Mouse (Mus musculus) liver, embryonic 14.5 days (tissue): ENCODE results near the gene Lfng. TPM values are rescaled to one million over a fixed set of nuclear protein-coding genes. Genes with fewer than 3 reads are reported as not detected.

Source experiments
- ATAC-seq: fragments of 200-750 bp; cut with Nextera tagmentation; 2 replicates; pipeline ENCODE4 v1.8.0; 2017; ENCODE audit warnings: moderate number of reproducible peaks, mild to moderate bottlenecking, moderate library complexity; ENCODE audit not compliant: insufficient read depth
- DNase-seq, 3 experiments: peaks; one replicate each; pipeline ENCODE4 v3.0.0-alpha.2; 2012 to 2013; ENCODE audit warnings: low read depth in 3 of 3, low spot score in 3 of 3
- H3K27ac ChIP-seq: fragments of 300-500 bp; sonication (generic); 2 replicates; pipeline ENCODE4 v1.5.1; 2014; ENCODE audit warnings: moderate library complexity, mild to moderate bottlenecking, control low read depth, inconsistent platforms
- H3K27me3 ChIP-seq: fragments of 300-500 bp; sonication (generic); 2 replicates; pipeline ENCODE4 v1.6.1; 2014; ENCODE audit warnings: mild to moderate bottlenecking, low read length, moderate library complexity; ENCODE audit not compliant: control insufficient read depth, insufficient read depth
- H3K36me3 ChIP-seq: fragments of 300-500 bp; sonication (generic); replicated peaks from 2 replicates; pipeline ENCODE4 v1.6.1; 2014; ENCODE audit warnings: low read depth; ENCODE audit not compliant: control insufficient read depth, insufficient read depth
- H3K4me1 ChIP-seq, 2 experiments: fragments of 200-500 bp in 1 of 2; fragments of 300-500 bp in 1 of 2; sonication (generic) in 1 of 2; replicated peaks; 2 replicates each; pipeline ENCODE4 v1.6.1; 2012 to 2014; ENCODE audit warnings: antibody characterized with exemption in 1 of 2, inconsistent platforms in 1 of 2, low read length in 1 of 2; ENCODE audit not compliant: control insufficient read depth in 2 of 2, insufficient read depth in 2 of 2
- H3K4me2 ChIP-seq: fragments of 300-500 bp; sonication (generic); 2 replicates; pipeline ENCODE4 v1.6.1; 2014; ENCODE audit warnings: low read depth, mild to moderate bottlenecking, control low read depth, moderate library complexity
- H3K4me3 ChIP-seq, 2 experiments: fragments of 200-500 bp in 1 of 2; fragments of 300-500 bp in 1 of 2; sonication (generic) in 1 of 2; 2 replicates each; pipeline ENCODE4 v1.5.1; 2012 to 2014; ENCODE audit warnings: low read depth in 2 of 2, low read length in 2 of 2, mild to moderate bottlenecking in 2 of 2, control low read depth in 1 of 2, inconsistent platforms in 1 of 2, moderate library complexity in 1 of 2; ENCODE audit not compliant: insufficient read depth in 1 of 2
- H3K9ac ChIP-seq: fragments of 300-500 bp; sonication (generic); replicated peaks from 2 replicates; pipeline ENCODE4 v1.6.1; 2014; ENCODE audit warnings: mild to moderate bottlenecking, control low read depth, moderate library complexity
- H3K9me3 ChIP-seq: fragments of 300-500 bp; sonication (generic); 2 replicates; pipeline ENCODE4 v1.6.1; 2016; ENCODE audit warnings: low read length, mixed read lengths; ENCODE audit not compliant: control insufficient read depth
- CTCF ChIP-seq: IDR thresholded peaks from 2 replicates; pipeline ENCODE4 v1.5.1; 2016; ENCODE audit warnings: antibody characterized with exemption, low read depth, control low read depth
- EP300 ChIP-seq: IDR thresholded peaks from 2 replicates; pipeline ENCODE4 v1.6.1; 2016; ENCODE audit warnings: antibody characterized with exemption, low read depth
- WGBS: fragments of 180-500 bp; shearing (Covaris S2); extraction: QIAGEN DNeasy Blood & Tissue Kit; methylation state at CpG from one replicate; pipeline ENCODE4 v1.1.7; 2014; ENCODE audit not compliant: insufficient replicate concordance; 5-methylcytosine and 5-hydroxymethylcytosine counted together
- polyA plus RNA-seq, 2 experiments: library from polyadenylated mRNA; depleted of rRNA in 1 of 2; stranded (reverse) in 1 of 2; unstranded in 1 of 2; fragments of >200 nt; fragmentation: Nextera tagmentation in 1 of 2; extraction: Ambion mirVana in 1 of 2; gene quantifications; 2 replicates each; pipeline versions ENCODE4 v1.2.1 to v1.2.3; 2012 to 2014

Lfng gene
- polyA plus RNA-seq, 2 experiments = 9.9 to 12.1 TPM

DNA sequence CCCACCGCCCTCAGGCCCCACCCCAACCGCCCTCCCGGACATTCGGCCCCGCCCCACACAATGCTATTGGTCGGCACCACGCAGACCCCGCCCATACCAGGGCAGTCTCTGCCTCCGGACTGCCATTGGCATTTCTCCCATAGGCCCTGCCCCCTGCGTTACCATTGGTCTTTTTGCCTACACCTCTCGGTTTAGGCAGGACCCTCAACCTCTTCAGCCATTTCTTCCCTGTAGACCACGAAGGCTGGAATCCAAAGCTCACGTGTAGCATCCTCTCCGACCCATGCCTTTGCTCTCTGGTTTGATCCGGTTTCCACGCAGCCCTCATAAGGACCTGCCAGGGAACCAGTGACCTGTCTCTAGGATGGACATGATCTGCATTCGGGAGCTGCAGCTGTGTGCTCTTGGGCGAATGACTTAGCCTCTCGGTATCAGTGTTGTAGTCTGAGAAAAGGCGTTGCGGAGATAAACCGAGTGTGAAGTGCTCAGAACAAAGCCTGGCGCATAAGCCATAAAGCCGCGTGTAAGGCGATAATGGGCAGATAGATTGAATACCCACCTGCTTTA, 42.1 kb downstream of the Lfng start:
- Histone ChIP-seq H3K27me3 (no peaks in the 10 kb centered on the region), H3K9ac (peak overlapping the region; percentile 46), H3K4me1 (peaks cover 31 to 43% of the 10 kb centered on the region in 2 experiments), H3K4me3 (peak overlapping the region; percentile 75 to 83), H3K36me3 (no peaks in the 10 kb centered on the region), H3K4me2 (peak overlapping the region; percentile 97), H3K9me3 (no peaks in the 10 kb centered on the region), H3K27ac (peak overlapping the region; percentile 74)
- DNase-seq = peak; percentile 94 to 95 (median 94)
- TF ChIP-seq EP300 = no peak
- no peak for TF ChIP-seq CTCF
- WGBS = under 1% methylated on average over 25 of the region's 26 CpGs
- ATAC-seq = peak; percentile 89

DNA sequence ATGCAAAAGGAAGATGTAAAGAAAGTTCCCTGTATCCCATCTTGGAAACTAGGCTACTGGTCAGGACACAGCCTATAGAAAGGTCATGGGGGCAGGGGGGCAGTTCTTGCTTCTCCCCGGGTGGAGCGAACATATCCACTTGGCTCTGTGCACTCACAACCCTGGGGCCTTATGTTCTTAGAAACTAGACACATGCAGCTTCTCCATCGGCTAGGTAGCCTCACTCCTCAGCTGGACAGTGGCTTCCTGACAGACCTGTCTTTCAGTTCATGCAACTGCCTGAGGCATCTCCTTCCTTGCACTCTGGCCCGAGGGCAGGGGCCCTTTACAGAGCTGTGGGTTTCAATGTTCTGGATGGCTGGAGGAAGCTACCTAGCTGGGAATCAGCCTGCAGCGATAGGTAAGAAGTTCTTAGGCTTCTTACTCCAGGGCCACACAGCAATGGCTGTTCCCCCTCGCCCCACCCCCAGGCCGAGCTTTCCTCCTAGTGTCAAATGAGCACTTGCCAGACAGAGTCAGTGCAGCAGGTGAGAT, 42.8 kb downstream of the Lfng start:
- H3K4me1 ChIP-seq = peaks cover 24 to 37% of the 10 kb centered on the region in 2 experiments
- WGBS = 71% methylated on average over 7 of the region's 7 CpGs
- H3K36me3 ChIP-seq = no peaks in the 10 kb centered on the region
- H3K4me2 ChIP-seq = peak overlapping the region; percentile 83
- peak overlapping the region; percentile 74 for H3K27ac ChIP-seq
- peak overlapping the region; percentile 53 to 83; a peak in 3 of 4 replicates for H3K4me3 ChIP-seq
- peak overlapping the region; percentile 46; the same call in 1 of the 2 replicates for H3K9ac ChIP-seq
- ATAC-seq (no peak), DNase-seq (no peak)
- no peaks in the 10 kb centered on the region for H3K27me3 ChIP-seq
- no peak for TF ChIP-seq EP300
- TF ChIP-seq CTCF = no peak
- H3K9me3 ChIP-seq = no peaks in the 10 kb centered on the region

DNA sequence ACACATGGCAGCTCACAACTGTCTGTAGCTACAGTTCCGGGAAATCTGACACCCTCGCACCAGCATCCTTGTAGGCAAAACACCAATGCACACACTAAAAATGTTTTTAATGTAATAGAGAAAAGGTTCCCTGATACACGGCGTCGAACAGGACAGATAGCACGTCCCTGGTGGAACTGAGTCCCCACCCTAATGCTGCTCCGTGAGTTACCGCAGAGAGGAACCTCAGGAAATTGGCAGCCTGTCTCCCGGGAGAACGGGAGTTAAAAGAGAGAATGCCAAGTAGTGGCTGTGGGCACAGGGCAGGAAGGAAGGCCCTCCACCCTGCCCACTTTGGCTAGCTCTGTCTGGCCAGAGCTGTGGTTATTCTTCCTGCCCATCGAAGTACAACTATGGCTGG, 44.1 kb downstream of the Lfng start:
- DNase-seq (no peak), ATAC-seq (no peak)
- H3K27ac ChIP-seq = no peak overlapping the region
- H3K4me2 ChIP-seq = no peak overlapping the region
- H3K9ac ChIP-seq = no peak overlapping the region
- no peaks in the 10 kb centered on the region for H3K27me3 ChIP-seq
- TF ChIP-seq EP300 (no peak), CTCF (no peak)
- peaks cover 14 to 24% of the 10 kb centered on the region in 2 experiments for H3K4me1 ChIP-seq
- H3K9me3 ChIP-seq = no peaks in the 10 kb centered on the region
- no peak overlapping the region for H3K4me3 ChIP-seq
- no peaks in the 10 kb centered on the region for H3K36me3 ChIP-seq
- 49% methylated on average over 11 of the region's 11 CpGs for WGBS

DNA sequence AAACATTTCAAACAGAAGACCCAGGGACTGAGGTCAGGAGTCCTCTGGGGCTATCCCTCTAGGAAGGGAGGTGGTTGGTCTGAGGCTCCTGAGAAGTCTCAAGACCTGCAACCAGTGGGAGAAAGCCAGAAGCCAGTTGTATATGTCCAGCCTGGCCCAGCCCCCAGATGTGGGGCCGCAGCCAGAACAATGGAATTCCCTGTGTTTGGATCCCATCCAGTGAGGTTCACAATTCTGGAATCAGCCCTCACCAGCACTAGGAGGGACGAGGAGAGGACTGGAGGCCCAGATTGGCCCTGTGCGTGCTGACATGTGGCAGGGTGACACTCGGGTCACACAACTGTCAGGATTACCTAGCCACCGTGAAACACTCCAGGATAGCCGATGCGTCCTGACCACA, 45.5 kb downstream of the Lfng start:
- ATAC-seq = no peak
- no peak overlapping the region for H3K9ac ChIP-seq
- H3K4me1 ChIP-seq = peaks cover 10 to 14% of the 10 kb centered on the region in 2 experiments
- no peak overlapping the region for H3K4me2 ChIP-seq
- no peak overlapping the region for H3K4me3 ChIP-seq
- H3K27ac ChIP-seq = no peak overlapping the region
- TF ChIP-seq EP300 (no peak), CTCF (no peak)
- H3K27me3 ChIP-seq = no peaks in the 10 kb centered on the region
- no peaks in the 10 kb centered on the region for H3K36me3 ChIP-seq
- no peaks in the 10 kb centered on the region for H3K9me3 ChIP-seq
- DNase-seq = no peak
- WGBS = 74% methylated on average over 7 of the region's 7 CpGs

DNA sequence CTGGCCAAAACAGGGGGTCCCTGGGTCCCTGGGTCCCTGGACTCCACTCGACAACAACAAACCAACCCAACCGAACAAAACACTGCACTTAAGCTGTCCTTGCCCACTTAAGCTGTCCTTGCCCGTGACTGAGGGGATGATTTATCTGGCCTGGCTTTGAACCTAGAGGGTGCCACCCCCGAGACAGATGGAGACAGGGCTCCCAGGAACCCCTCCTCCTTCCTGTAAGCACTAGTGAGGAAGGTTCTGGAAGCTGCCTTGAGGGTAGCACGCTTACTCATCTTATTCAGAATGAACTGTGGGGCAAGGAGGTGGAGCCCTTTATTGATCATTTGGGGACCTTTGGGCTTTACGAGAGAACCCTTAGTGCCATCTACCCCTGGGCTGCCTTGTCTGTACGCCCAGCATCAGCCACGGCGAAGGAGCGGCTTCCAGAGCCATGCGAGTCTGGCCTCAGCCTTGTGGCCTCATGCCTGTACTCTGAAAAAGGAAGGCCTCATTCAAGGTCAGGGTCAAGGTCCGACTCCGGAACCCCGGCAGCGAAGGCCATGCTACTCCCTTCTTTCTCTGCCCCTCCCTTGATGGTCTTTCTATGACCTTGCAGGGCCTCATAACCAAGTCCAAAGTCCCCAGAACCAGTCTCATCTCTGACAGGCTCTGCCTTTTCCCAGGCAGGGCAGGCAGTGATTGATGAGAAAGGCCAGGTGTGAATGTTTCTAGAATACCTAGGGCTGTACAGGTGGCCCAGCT, 47.2 kb downstream of the Lfng start:
- 70% methylated on average over 15 of the region's 15 CpGs for WGBS
- no peak for DNase-seq
- ATAC-seq = no peak
- Histone ChIP-seq H3K4me2 (no peak overlapping the region), H3K9me3 (no peaks in the 10 kb centered on the region), H3K27me3 (no peaks in the 10 kb centered on the region; the same call in 1 of the 2 replicates), H3K27ac (no peak overlapping the region), H3K36me3 (no peaks in the 10 kb centered on the region), H3K9ac (no peak overlapping the region), H3K4me3 (no peak overlapping the region), H3K4me1 (peaks cover 8 to 11% of the 10 kb centered on the region in 2 experiments)
- TF ChIP-seq EP300 = no peak
- TF ChIP-seq CTCF = no peak
